Mouse (Mus musculus) embryo, embryonic 10 days (tissue): Measurements from ENCODE around the gene Aaas.

Source experiments
- DNase-seq: peaks from one replicate; pipeline ENCODE4 v3.0.0-alpha.2; 2015; ENCODE audit warnings: low spot score

Gene Aaas

DNA sequence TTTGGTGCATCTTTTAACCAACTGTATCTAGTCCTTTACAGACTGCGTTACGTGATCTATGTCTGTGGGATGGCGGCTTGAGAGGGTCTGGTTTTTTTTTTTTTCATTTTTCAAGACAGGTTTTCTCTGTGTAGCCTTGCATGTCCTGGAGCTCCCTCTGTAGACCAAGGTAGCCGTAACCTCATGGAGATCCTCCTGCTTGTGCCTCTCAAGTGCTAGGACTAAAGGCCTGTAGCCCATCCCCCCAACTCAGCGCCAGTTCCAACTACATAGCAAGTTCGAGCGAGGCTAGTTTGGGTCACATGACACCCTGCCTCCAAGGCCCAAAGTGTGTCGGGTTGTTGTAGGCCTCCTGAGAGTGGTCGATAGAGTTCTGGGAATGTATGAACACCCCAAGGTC, 41.9 kb downstream of the Aaas start:
- DNase-seq, result no peak

DNA sequence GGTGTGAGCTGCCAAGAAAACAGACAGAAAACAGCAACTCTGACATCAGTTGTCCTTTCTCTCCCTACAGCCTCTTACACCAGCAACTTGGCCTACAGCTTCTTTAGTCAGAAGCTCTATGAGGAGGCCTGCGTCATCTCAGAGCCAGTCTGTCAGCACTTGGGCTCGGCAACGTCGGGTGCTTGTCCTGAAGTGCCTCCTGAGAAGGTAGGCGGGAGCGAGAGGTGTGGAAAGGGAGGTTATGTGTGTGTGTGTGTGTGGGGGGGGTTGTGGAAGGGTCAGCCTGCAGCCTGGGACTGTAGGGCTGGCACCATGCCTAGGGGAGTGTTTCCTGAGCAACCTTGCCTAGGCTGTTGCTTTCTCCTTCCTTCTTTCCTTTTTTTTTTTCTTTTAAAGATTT, 48.0 kb downstream of the Aaas start:
- DNase-seq, result no peak

- DNase-seq, result no peak
Measured at GRCm38 (mm10) chr15:102296368-102297006, 54.1 kb downstream of the Aaas start.

DNA sequence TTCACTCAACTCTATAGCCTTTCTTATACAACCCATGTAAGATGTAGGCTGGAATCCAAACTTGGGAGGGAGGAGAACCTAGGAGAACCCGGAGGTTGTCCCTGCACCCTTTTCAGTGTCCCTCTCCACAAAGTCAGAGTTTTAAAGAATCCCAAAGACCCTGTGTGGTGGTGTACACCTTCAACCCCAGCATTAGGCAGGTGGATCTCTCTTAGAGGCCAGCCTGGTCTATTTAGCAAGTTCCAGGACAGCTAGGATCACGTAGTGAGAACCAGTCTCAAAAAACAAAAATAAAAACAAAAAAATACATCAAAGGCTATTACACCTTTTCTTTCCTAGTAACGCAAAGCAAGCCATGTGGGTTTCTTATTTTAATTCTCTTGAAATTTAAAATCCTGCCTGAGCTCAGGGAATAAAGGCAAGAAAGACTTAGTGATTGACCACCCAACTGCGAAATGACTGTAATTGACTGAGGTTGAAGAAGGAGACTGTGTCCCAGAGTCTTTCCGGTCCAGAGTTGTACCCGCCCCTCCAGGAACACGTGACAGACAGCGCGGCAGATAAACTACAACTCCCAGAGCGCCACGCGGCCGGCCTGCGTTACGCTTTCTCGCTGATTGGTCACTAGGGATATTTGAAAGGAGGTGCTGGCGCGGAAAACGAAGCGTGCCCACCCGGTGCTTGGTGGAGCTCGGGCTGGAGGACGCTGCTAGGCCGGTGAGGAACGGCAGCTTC, 54.8 kb downstream of the Aaas start, which contains the start of gene Espl1:
Gene Espl1 (plus strand): TSS at position 634 of the 735 bp plus-strand sequence.
- peak; percentile 99 for DNase-seq
